Mouse (Mus musculus) thymus, adult 2 months (tissue): ENCODE data around the gene Nek11.

ENCODE experiments used
- CTCF ChIP-seq: fragments of 200-500 bp; IDR thresholded peaks from 2 replicates; pipeline ENCODE4 v1.5.1; 2012; ENCODE audit warnings: mild to moderate bottlenecking, control low read depth, low read length, moderate library complexity, borderline replicate concordance; ENCODE audit not compliant: control insufficient read depth, poor library complexity, insufficient read depth; ENCODE audit errors: extremely low read depth
- POLR2A ChIP-seq: fragments of 200-500 bp; IDR thresholded peaks from 2 replicates; pipeline ENCODE4 v1.6.1; 2012; ENCODE audit warnings: mild to moderate bottlenecking, low read length, control low read depth, moderate library complexity; ENCODE audit not compliant: control insufficient read depth, poor library complexity, insufficient read depth; ENCODE audit errors: extremely low read depth

- TF ChIP-seq CTCF (no peak), POLR2A (no peak)
These were observed 21.0 kb downstream of the Nek11 start for GRCm38 (mm10) chr9:105374361-105374760.
